Mouse (Mus musculus): ENCODE measurements around the gene Fam186a.
"Not testable (repeated sequence)": the region's sequence is repeated elsewhere in the genome, so short reads cannot be mapped to it uniquely, and the experiment has no call there.

Gene Fam186a

GRCm38 (mm10) chr15:99966961-99967360, at the start of gene Fam186a:
Gene Fam186a, minus strand, starts transcription at chr15:99967061.
- DNase-seq = no peak

- DNase-seq = no peak
Measured at GRCm38 (mm10) chr15:100006180-100006579, 39.3 kb upstream of the Fam186a start.

- DNase-seq = no peak
Measured at GRCm38 (mm10) chr15:100004677-100005273, 37.9 kb upstream of the Fam186a start.

GRCm38 (mm10) chr15:99999390-99999789, 32.5 kb upstream of the Fam186a start:
- DNase-seq = no peak

- no peak for DNase-seq
Measured at GRCm38 (mm10) chr15:99997114-99997804, 30.4 kb upstream of the Fam186a start.

- DNase-seq = no peak
Measured at GRCm38 (mm10) chr15:99993100-99993499, 26.2 kb upstream of the Fam186a start.

GRCm38 (mm10) chr15:99979715-99980114, 12.9 kb upstream of the Fam186a start:
- DNase-seq = no peak

- DNase-seq = no peak
Measured at GRCm38 (mm10) chr15:99979266-99979665, 12.4 kb upstream of the Fam186a start.

- DNase-seq = not testable (repeated sequence)
Measured at GRCm38 (mm10) chr15:99976121-99976520, 9.3 kb upstream of the Fam186a start.

GRCm38 (mm10) chr15:99974476-99975220, 7.8 kb upstream of the Fam186a start:
- no peak for DNase-seq

- no peak for DNase-seq
Measured at GRCm38 (mm10) chr15:99972989-99973911, 6.4 kb upstream of the Fam186a start.

- DNase-seq = peak; percentile 94
Measured at GRCm38 (mm10) chr15:99972361-99972988, 5.6 kb upstream of the Fam186a start.

GRCm38 (mm10) chr15:99970606-99971005, 3.7 kb upstream of the Fam186a start:
- no peak for DNase-seq

- not testable (repeated sequence) for DNase-seq
Measured at GRCm38 (mm10) chr15:99969765-99970164, 2.9 kb upstream of the Fam186a start, which contains the start of gene Larp4. Gene Larp4, plus strand, starts transcription at chr15:99970065.

GRCm38 (mm10) chr15:99965103-99965775, 1.6 kb downstream of the Fam186a start:
- DNase-seq = no peak

- no peak for DNase-seq
Measured at GRCm38 (mm10) chr15:99955324-99955723, 11.5 kb downstream of the Fam186a start.

GRCm38 (mm10) chr15:99940970-99941630, 25.8 kb downstream of the Fam186a start:
- no peak for DNase-seq

- DNase-seq = no peak
Measured at GRCm38 (mm10) chr15:99940426-99940825, 26.4 kb downstream of the Fam186a start.

GRCm38 (mm10) chr15:99937841-99938240, 29.0 kb downstream of the Fam186a start:
- no peak for DNase-seq

- DNase-seq = no peak
Measured at GRCm38 (mm10) chr15:99936659-99937058, 30.2 kb downstream of the Fam186a start.

GRCm38 (mm10) chr15:99934501-99934900, 32.4 kb downstream of the Fam186a start:
- no peak for DNase-seq
